In the genomic region with DNA sequence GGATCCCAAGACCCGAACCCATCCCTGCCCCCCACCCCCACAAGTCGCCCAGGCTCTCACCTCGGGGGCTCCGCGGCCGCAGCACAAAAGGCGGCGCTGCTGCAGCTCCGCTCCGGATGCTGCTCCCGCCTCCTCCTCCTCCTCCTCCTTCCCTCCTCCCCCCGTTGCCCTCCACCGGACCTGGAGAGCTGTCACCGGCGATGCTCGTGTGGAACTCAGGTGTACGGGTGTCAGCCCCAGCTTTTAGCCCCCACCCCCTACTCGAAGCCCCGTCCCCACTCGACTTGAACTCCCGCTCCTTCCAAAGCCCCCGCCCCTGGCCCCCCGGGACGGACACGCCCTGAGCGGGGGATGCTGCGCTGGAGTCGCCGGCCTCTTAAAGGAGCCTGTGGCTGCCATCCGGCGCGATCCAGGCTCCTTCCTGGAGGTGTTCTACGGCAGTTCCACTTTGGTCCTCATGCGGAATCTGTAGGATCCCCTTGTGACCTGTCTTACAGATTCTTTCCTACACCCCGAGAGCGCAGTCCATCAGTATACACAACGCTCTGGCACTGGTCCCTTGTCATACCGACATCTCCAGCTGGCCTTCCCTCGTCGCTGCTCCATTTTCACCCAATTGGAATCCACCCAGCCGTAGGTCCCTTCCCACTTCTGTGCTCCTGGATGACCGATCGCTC, we compare ENCODE assay signal across 8 mouse cellular contexts. TPM values are rescaled to one million over a fixed set of nuclear protein-coding genes. Genes with fewer than 3 reads are reported as not detected.
DNase-seq lines count a peak whose midpoint lies in the region; ATAC-seq lines count a peak whose summit lies in the region.

Gene Map3k12 (minus strand): TSS at position 337 of the 677 bp plus-strand sequence.

- H3K9ac ChIP-seq in hindbrain, embryonic 15.5 days, result peak within 1 kb of the TSS; percentile 84

- H3K9me3 ChIP-seq in hindbrain, embryonic 15.5 days, result no peaks in the 10 kb centered on the region

- H3K4me1 ChIP-seq in hindbrain, embryonic 15.5 days (replicated peaks), result peaks cover 58% of the 10 kb centered on the region

- peak within 1 kb of the TSS; percentile 100 for H3K27ac ChIP-seq in hindbrain, embryonic 15.5 days (replicated peaks)

- WGBS in hindbrain, embryonic 15.5 days, result under 1% methylated on average over 42 of the region's 43 CpGs

- H3K36me3 ChIP-seq in hindbrain, embryonic 15.5 days, result peaks cover 5% of the 10 kb centered on the region

- peak; percentile 4; the same call in 1 of the 2 replicates for ATAC-seq in hindbrain, embryonic 15.5 days (ENCODE audit: low FRiP score, low read depth)

- peak; percentile 59 for DNase-seq in ZHBTc4 (ENCODE audit: low read depth, low spot score)
- peak; percentile 81 to 84 for DNase-seq in cerebellum, postnatal 36 days
- peak; percentile 68 for DNase-seq in gastrocnemius, adult 18-20 months (ENCODE audit: low spot score)
- DNase-seq in left cerebral cortex, adult 11 months (ENCODE audit: low spot score), result peak; percentile 62
- DNase-seq in lung, postnatal 36 days, result peak; percentile 63
- DNase-seq in right cerebral cortex, postnatal 10 days (ENCODE audit: low spot score in 2 of 2), result peak; percentile 87 to 88
- DNase-seq in urinary bladder, postnatal 36 days (ENCODE audit: low spot score in 2 of 2), result peak; percentile 66 to 67

- H3K4me3 ChIP-seq in hindbrain, embryonic 15.5 days, result peak within 1 kb of the TSS; percentile 75

- peak within 1 kb of the TSS; percentile 85 for H3K4me2 ChIP-seq in hindbrain, embryonic 15.5 days

- H3K27me3 ChIP-seq in hindbrain, embryonic 15.5 days, result no peaks in the 10 kb centered on the region

RNA-seq across cellular contexts. Expression of gene Map3k12, which starts in this region (rescaled TPM):
- 1 to 10 TPM in 1 of 2 experiments, under 1 TPM in 1; 0.82 to 1.5 TPM for total RNA-seq in gastrocnemius, adult 18-20 months (2021)
- polyA plus RNA-seq in hindbrain, embryonic 15.5 days (2015; fragmentation: Nextera tagmentation; extraction: Ambion mirVana), result 55.7 and 58.3 TPM in 2 replicates

Comparison
In these comparisons a context has a peak if more than half of its experiments do, and no peak if none do; other contexts are left out.
1. Peak in every context shown above with its lines: DNase-seq, ATAC-seq, H3K4me3 ChIP-seq and H3K27ac ChIP-seq.